ENCODE assay signal across 10 mouse cellular contexts in genomic region chr1:188055888-188056287, GRCm38 (mm10).
DNase-seq lines count a peak whose midpoint lies in the region; ATAC-seq lines count a peak whose summit lies in the region.
"Had no signal": no experiment of that assay in that cellular context is flagged by ENCODE, and none has a peak within 500 bp of the region (broad histone marks: within the 10 kb centered on the region; RNA-seq: fewer than 3 reads in every experiment).

No protein-coding gene starts in this region.

- 54% methylated on average over 3 of the region's 3 CpGs for WGBS in intestine, embryonic 14.5 days
- WGBS in hindbrain, embryonic 11.5 days: 68% methylated on average over 3 of the region's 3 CpGs

- H3K9me3 ChIP-seq in intestine, embryonic 14.5 days (ENCODE audit: control insufficient read depth, low read length): no peaks in the 10 kb centered on the region
- no peaks in the 10 kb centered on the region for H3K9me3 ChIP-seq in hindbrain, embryonic 11.5 days (ENCODE audit: control insufficient read depth, low read length)

- H3K36me3 ChIP-seq in intestine, embryonic 14.5 days (ENCODE audit: control insufficient read depth, insufficient read depth, low read length): no peaks in the 10 kb centered on the region
- no peaks in the 10 kb centered on the region for H3K36me3 ChIP-seq in hindbrain, embryonic 11.5 days (ENCODE audit: control insufficient read depth, insufficient read depth, low read length)

- no peak overlapping the region for H3K27ac ChIP-seq in intestine, embryonic 14.5 days (ENCODE audit: low read depth)
- no peak overlapping the region for H3K27ac ChIP-seq in hindbrain, embryonic 11.5 days (ENCODE audit: low read depth, low read length)
- H3K27ac ChIP-seq: hindbrain, embryonic 14.5 days had no signal

- 0 out of 2 replicates have a peak, but pooled peaks have one; percentile 50 for ATAC-seq in intestine, embryonic 14.5 days (replicated peaks; ENCODE audit: low FRiP score, low TSS enrichment, low read depth)
- peak; percentile 45; the same call in 1 of the 2 replicates for ATAC-seq in megakaryocyte, adult 5-6 weeks (ENCODE audit: poor library complexity, severe bottlenecking)
- ATAC-seq in hindbrain, embryonic 11.5 days (ENCODE audit: low FRiP score): no peak

- no peak overlapping the region for H3K4me3 ChIP-seq in intestine, embryonic 14.5 days (ENCODE audit: low read depth, low read length)
- no peak overlapping the region for H3K4me3 ChIP-seq in hindbrain, embryonic 11.5 days (ENCODE audit: low read depth, low read length)

- no peaks in the 10 kb centered on the region for H3K4me1 ChIP-seq in intestine, embryonic 14.5 days (replicated peaks; ENCODE audit: control insufficient read depth, insufficient read depth, low read length)
- no peaks in the 10 kb centered on the region for H3K4me1 ChIP-seq in hindbrain, embryonic 11.5 days (replicated peaks; ENCODE audit: control insufficient read depth, insufficient read depth, low read length)

- intact Hi-C loops in gastrocnemius, postnatal 14 days (cut with DNase I; ENCODE audit: low total_unique reads): no loop called here

- no peak overlapping the region for H3K9ac ChIP-seq in intestine, embryonic 14.5 days (ENCODE audit: low read length)
- H3K9ac ChIP-seq in hindbrain, embryonic 11.5 days (ENCODE audit: low read depth, low read length): no peak overlapping the region
- H3K9ac ChIP-seq: hindbrain, embryonic 14.5 days had no signal

- H3K27me3 ChIP-seq in intestine, embryonic 14.5 days (replicated peaks; ENCODE audit: control insufficient read depth, insufficient read depth, low read length): no peaks in the 10 kb centered on the region
- no peaks in the 10 kb centered on the region for H3K27me3 ChIP-seq in hindbrain, embryonic 11.5 days (ENCODE audit: control insufficient read depth, insufficient read depth, low read length)

- DNase-seq in heart, adult 11 months: peak; percentile 88
- no peak for DNase-seq in heart, adult 8-10 months (ENCODE audit: low spot score)
- DNase-seq in adrenal gland, postnatal 36 days: peak; percentile 23 to 30
- DNase-seq in intestine, embryonic 14.5 days (ENCODE audit: low spot score): peak; percentile 54
- no peak for DNase-seq in hindbrain, embryonic 11.5 days (ENCODE audit: low spot score)
- no peak for DNase-seq in gastrocnemius, postnatal 14 days
- no peak for DNase-seq in yolk sac, embryonic 10.5 days (ENCODE audit: low spot score)
- DNase-seq: cerebellum, adult 11 months had no signal

- no peak overlapping the region for H3K4me2 ChIP-seq in intestine, embryonic 14.5 days (ENCODE audit: low read length)
- no peak overlapping the region for H3K4me2 ChIP-seq in hindbrain, embryonic 11.5 days (replicated peaks; ENCODE audit: low read depth, low read length)
- H3K4me2 ChIP-seq: hindbrain, embryonic 14.5 days had no signal

Comparison
In these comparisons a context has a peak if more than half of its experiments do, and no peak if none do; other contexts are left out.
1. DNase-seq: peak in heart, adult 11 months (single experiment), adrenal gland, postnatal 36 days (2 of 2) and intestine, embryonic 14.5 days (single experiment); none in heart, adult 8-10 months (single experiment), hindbrain, embryonic 11.5 days (single experiment), gastrocnemius, postnatal 14 days (single experiment) and yolk sac, embryonic 10.5 days (single experiment).